Mouse (Mus musculus) intestine, embryonic 16.5 days (tissue): ENCODE data around the gene Esrrb. TPM values are rescaled to one million over a fixed set of nuclear protein-coding genes. Genes with fewer than 3 reads are reported as not detected.
A peak's percentile ranks its signal among the peaks of the same experiment; 100 is the strongest.

Experiments used
- ATAC-seq: fragments of 200-750 bp; cut with Nextera tagmentation; 2 replicates; pipeline ENCODE4 v1.8.0; 2017; ENCODE audit warnings: moderate TSS enrichment, moderate library complexity
- H3K27ac ChIP-seq: fragments of 300-500 bp; sonication (generic); 2 replicates; pipeline ENCODE4 v1.5.1; 2014; ENCODE audit warnings: mild to moderate bottlenecking, low read length
- H3K27me3 ChIP-seq: fragments of 300-500 bp; sonication (generic); replicated peaks from 2 replicates; pipeline ENCODE4 v1.6.1; 2014; ENCODE audit warnings: low read length, control low read depth, mixed read lengths; ENCODE audit not compliant: control insufficient read depth, insufficient read depth
- H3K36me3 ChIP-seq: fragments of 300-500 bp; sonication (generic); 2 replicates; pipeline ENCODE4 v1.6.1; 2014; ENCODE audit warnings: low read length, control low read depth; ENCODE audit not compliant: control insufficient read depth, insufficient read depth
- H3K4me1 ChIP-seq: fragments of 300-500 bp; sonication (generic); 2 replicates; pipeline ENCODE4 v1.6.1; 2014; ENCODE audit warnings: low read length, control low read depth, mixed read lengths; ENCODE audit not compliant: control insufficient read depth, insufficient read depth
- H3K4me2 ChIP-seq: fragments of 300-500 bp; sonication (generic); 2 replicates; pipeline ENCODE4 v1.6.1; 2014; ENCODE audit warnings: low read depth, low read length, control low read depth
- H3K4me3 ChIP-seq: fragments of 300-500 bp; sonication (generic); 2 replicates; pipeline ENCODE4 v1.5.1; 2014; ENCODE audit warnings: mild to moderate bottlenecking, low read length
- H3K9ac ChIP-seq: fragments of 300-500 bp; sonication (generic); 2 replicates; pipeline ENCODE4 v1.6.1; 2014; ENCODE audit warnings: low read depth, low read length
- H3K9me3 ChIP-seq: fragments of 300-500 bp; sonication (generic); 2 replicates; pipeline ENCODE4 v1.6.1; 2016; ENCODE audit warnings: low read length, control low read depth; ENCODE audit not compliant: control insufficient read depth
- WGBS: fragments of 180-500 bp; shearing (Covaris S2); extraction: QIAGEN DNeasy Blood & Tissue Kit; methylation state at CpG from one replicate; pipeline ENCODE4 v1.1.7; 2014; 5-methylcytosine and 5-hydroxymethylcytosine counted together
- polyA plus RNA-seq: library from polyadenylated mRNA; unstranded; fragments of >200 nt; fragmentation: Nextera tagmentation; extraction: Ambion mirVana; gene quantifications from 2 replicates; pipeline ENCODE4 v1.2.1, GENCODE M21; 2015

Gene Esrrb
- 0.36 and 0.39 TPM in 2 replicates for polyA plus RNA-seq

DNA sequence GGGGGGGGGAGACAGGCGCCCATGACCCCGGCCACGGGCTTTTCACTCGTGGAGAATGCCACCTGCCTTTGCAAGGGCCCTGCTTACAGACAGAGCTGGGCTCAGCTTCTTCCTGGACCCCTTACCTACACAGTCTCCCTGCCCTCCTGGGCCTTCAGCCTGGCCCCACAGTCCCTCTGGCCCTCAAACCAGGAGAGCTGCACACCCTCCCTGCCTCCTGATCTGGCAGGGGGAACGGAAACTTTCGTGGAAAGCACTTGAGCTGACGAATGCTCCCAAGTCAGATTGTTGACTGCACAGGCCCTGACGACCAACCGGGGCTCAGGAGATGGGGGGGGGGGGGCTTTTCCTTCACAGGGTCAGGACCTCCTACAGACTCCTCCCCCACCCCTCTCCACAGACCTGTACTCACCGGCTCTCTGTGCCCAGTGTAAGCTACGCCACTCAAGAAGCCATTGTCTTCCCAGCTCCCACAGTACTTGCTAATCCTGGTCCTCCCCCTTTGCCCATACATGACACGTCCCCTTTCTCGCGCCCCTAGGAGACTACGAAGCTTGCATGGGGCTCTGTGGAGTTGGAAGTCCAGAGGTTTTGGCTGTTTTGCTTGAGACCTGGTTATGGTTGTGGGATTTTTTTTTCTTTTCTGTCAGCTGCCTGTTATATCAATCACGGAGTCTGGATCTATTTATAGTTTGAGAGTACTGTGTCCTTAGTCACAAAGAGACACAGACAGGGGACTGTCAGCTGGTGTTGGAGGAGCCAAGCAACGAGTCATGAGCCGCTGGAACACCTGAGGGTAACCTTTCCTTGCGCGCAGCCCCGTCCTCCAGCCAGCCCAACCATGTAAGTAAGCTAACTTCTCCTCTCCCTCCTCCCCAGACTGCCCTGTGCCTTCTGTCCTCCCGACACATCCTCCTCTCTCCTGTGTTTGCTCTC, at the start of gene Esrrb:
Esrrb (plus strand) TSS at position 422 of the 936 bp plus-strand sequence.
- peak; percentile 38; the same call in 1 of the 2 replicates for ATAC-seq
- Histone ChIP-seq H3K9me3 (no peaks in the 10 kb centered on the region), H3K4me1 (peaks cover 4% of the 10 kb centered on the region; the same call in 1 of the 2 replicates), H3K4me3 (no peak within 1 kb of the TSS), H3K4me2 (peak within 1 kb of the TSS; percentile 5; the same call in 1 of the 2 replicates), H3K9ac (no peak within 1 kb of the TSS), H3K27me3 (no peaks in the 10 kb centered on the region), H3K27ac (no peak within 1 kb of the TSS), H3K36me3 (no peaks in the 10 kb centered on the region)
- 22% methylated on average over 22 of the region's 22 CpGs for WGBS

- H3K9ac ChIP-seq: no peak overlapping the region
- H3K4me3 ChIP-seq: no peak overlapping the region
- 11% methylated on average over 12 of the region's 12 CpGs for WGBS
These were observed 40.3 kb upstream of the Esrrb start for GRCm38 (mm10) chr12:86320629-86321028.

DNA sequence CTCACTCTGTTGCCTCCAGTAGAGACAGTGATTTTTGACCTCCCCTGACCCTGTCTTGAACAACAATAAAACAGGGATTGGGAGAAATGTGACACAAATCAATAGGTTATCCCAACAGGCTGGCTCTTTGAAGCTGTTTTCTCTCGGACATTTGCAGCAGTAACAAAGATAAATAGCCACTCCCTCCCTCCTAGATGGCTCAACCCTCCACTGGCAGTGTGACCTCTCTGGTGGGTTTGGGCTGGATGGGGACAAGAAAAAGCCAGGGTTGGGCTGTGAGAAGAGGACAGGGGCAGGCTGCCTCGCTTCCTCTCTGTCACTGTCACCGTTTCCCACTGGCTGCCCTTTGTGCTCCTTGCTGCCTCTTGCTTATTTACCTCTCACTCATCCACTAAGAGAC, 36.6 kb upstream of the Esrrb start:
- Histone ChIP-seq H3K36me3 (no peaks in the 10 kb centered on the region), H3K27ac (no peak overlapping the region), H3K9me3 (no peaks in the 10 kb centered on the region), H3K4me2 (no peak overlapping the region), H3K9ac (no peak overlapping the region), H3K4me1 (0 out of 2 replicates have a peak, but pooled peaks cover 4% of the 10 kb centered on the region), H3K4me3 (no peak overlapping the region), H3K27me3 (no peaks in the 10 kb centered on the region)
- 22% methylated on average over 3 of the region's 3 CpGs for WGBS
- ATAC-seq: no peak

More at GRCm38 (mm10) chr12:86320629-86321028, 40.3 kb upstream of the Esrrb start:
- Histone ChIP-seq H3K4me1 (0 out of 2 replicates have a peak, but pooled peaks cover 4% of the 10 kb centered on the region), H3K36me3 (no peaks in the 10 kb centered on the region), H3K4me2 (peak overlapping the region; percentile 21), H3K9me3 (no peaks in the 10 kb centered on the region), H3K27ac (no peak overlapping the region), H3K27me3 (no peaks in the 10 kb centered on the region)
- no peak for ATAC-seq

DNA sequence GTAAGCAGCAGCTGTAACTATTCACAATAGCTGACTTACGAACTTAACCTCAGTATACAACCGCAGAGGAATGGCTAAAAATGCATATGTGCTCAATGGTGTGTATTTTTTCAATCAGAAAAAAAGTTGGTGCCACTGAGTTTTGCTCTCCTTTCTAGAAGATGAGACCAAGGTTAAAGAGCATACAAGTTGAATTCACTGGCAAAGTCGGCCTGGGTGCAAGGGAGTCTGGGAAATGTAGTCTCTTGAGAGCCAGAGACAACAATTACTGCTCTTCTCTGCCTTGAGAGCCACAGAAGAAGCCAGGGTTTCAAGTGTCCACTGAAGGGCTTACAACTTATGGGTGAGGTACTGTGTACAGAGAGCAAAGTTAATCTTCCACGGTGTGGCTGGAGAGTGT, 31.1 kb upstream of the Esrrb start:
- no peak overlapping the region for H3K9ac ChIP-seq
- H3K4me2 ChIP-seq: no peak overlapping the region
- ATAC-seq: no peak
- H3K27me3 ChIP-seq: no peaks in the 10 kb centered on the region
- H3K4me3 ChIP-seq: no peak overlapping the region
- H3K9me3 ChIP-seq: no peaks in the 10 kb centered on the region
- 44% methylated on average over 4 of the region's 4 CpGs for WGBS
- no peaks in the 10 kb centered on the region for H3K36me3 ChIP-seq
- H3K4me1 ChIP-seq: no peaks in the 10 kb centered on the region
- no peak overlapping the region for H3K27ac ChIP-seq

DNA sequence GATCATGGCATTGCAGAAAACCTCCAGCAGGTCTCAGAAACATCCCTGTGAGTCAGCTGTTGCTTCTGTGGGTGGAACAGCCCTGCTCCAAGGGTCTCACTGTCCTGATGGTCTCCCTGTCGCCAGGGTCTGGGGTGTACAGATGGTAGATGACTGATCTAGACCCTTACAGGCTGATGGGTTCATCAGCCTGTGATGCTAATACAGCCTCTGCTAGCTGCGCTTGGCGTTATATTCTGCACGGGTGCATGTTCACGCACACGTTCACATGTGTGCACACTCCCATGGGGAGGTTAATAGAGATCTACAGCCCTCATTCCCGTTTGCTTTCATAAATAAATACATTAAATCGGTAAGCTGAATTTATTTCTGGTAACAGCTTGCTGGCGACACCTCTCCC, 30.2 kb upstream of the Esrrb start:
- no peak overlapping the region for H3K4me2 ChIP-seq
- H3K36me3 ChIP-seq: no peaks in the 10 kb centered on the region
- WGBS: 86% methylated on average over 9 of the region's 9 CpGs
- H3K27me3 ChIP-seq: no peaks in the 10 kb centered on the region
- H3K9ac ChIP-seq: no peak overlapping the region
- H3K4me1 ChIP-seq: no peaks in the 10 kb centered on the region
- H3K9me3 ChIP-seq: no peaks in the 10 kb centered on the region
- no peak overlapping the region for H3K27ac ChIP-seq
- no peak for ATAC-seq
- no peak overlapping the region for H3K4me3 ChIP-seq

DNA sequence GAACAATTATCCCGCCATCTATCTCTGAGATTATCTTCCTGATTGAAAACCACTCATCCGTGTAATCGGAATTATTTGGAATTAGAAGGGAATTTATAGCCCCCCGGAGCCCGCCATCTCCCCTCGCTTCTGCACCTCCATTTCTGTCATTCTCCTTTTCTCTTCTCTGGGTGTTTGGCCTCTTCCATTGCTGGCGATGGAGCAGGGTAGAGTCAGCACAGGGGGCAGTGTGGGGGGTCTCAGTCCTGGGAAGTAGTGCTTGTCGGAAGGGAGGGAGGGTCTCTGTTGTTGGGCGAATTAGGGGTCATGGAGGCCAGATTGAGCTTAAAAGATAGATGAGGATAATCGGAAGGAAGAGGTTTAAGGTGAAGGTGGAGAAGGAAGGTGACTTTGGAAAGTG, 29.7 kb upstream of the Esrrb start:
- no peaks in the 10 kb centered on the region for H3K4me1 ChIP-seq
- no peak overlapping the region for H3K4me2 ChIP-seq
- no peak overlapping the region for H3K27ac ChIP-seq
- no peaks in the 10 kb centered on the region for H3K27me3 ChIP-seq
- H3K4me3 ChIP-seq: no peak overlapping the region
- WGBS: 73% methylated on average over 10 of the region's 10 CpGs
- no peaks in the 10 kb centered on the region; the same call in 1 of the 2 replicates for H3K9me3 ChIP-seq
- no peak for ATAC-seq
- no peaks in the 10 kb centered on the region for H3K36me3 ChIP-seq
- no peak overlapping the region for H3K9ac ChIP-seq

DNA sequence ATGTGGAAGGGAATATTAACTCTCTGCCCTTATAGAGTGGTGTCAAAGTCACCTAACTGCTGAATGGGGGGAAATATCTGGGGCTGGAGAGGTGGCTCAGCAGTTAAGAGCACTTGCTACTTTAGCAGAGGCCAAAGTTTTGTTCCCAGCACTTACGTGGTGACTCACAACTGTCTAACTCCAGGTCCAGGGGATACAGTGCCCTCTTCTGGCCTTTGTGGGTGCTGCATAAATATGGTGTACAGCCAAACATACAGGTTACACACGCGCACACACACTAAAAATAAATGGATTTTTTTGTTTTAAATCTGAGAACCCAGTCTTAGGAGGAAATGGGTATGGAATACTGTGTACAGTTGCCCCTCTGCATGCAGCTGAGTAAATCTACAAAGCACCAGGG, 24.7 kb upstream of the Esrrb start:
- H3K9me3 ChIP-seq: no peaks in the 10 kb centered on the region; the same call in 1 of the 2 replicates
- ATAC-seq: no peak
- WGBS: 95% methylated on average over 3 of the region's 3 CpGs
- no peak overlapping the region for H3K4me3 ChIP-seq
- H3K4me2 ChIP-seq: no peak overlapping the region
- no peak overlapping the region for H3K9ac ChIP-seq
- H3K4me1 ChIP-seq: no peaks in the 10 kb centered on the region
- H3K27ac ChIP-seq: no peak overlapping the region
- no peaks in the 10 kb centered on the region for H3K36me3 ChIP-seq
- H3K27me3 ChIP-seq: no peaks in the 10 kb centered on the region

DNA sequence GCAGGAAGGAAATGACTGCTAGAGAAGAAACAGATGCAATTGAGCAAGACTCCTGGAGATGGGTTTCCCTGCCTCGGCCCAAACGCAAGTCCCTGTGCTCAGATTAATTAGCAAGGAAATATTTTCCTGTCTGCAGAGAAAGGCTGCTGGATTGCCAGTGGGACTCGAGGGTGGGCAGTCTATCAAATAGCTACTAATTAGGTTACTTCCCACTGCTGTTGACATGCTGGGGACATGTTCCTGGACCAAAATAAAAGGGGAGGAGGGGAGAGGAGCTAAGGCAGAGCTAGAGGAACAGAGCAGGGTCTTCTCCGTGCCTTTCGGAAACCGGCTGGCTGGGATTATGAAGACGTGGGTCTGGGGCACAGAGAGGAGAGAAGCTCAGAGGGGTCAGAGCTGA, 24.0 kb upstream of the Esrrb start:
- no peak overlapping the region for H3K4me2 ChIP-seq
- no peaks in the 10 kb centered on the region for H3K36me3 ChIP-seq
- no peaks in the 10 kb centered on the region; the same call in 1 of the 2 replicates for H3K9me3 ChIP-seq
- WGBS: 41% methylated on average over 7 of the region's 7 CpGs
- H3K27ac ChIP-seq: no peak overlapping the region
- H3K27me3 ChIP-seq: no peaks in the 10 kb centered on the region
- ATAC-seq: no peak
- H3K4me3 ChIP-seq: no peak overlapping the region
- H3K4me1 ChIP-seq: no peaks in the 10 kb centered on the region
- no peak overlapping the region for H3K9ac ChIP-seq

DNA sequence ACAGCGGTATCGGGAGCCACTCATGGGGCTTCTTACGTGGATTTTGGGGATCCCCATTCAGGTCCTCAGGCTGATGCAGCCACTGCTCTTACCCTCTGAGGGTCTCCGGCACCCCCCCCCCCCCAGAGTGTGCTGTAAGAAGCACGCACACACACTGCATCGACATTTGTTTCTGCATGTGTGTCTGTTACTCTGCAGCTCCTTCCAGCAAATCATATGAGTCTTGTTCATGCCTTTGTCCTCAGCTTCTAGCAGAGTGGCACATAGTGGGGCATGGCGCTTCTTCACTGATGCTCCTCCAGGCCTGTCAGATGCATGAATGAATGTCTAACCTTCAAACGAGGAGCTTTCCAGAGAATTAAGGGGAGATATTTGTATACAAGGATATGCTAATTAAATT, 11.4 kb upstream of the Esrrb start:
- Histone ChIP-seq H3K27me3 (no peaks in the 10 kb centered on the region), H3K4me1 (no peaks in the 10 kb centered on the region), H3K9ac (no peak overlapping the region), H3K27ac (no peak overlapping the region), H3K36me3 (no peaks in the 10 kb centered on the region), H3K4me2 (no peak overlapping the region), H3K4me3 (no peak overlapping the region), H3K9me3 (no peaks in the 10 kb centered on the region)
- WGBS: 77% methylated on average over 8 of the region's 8 CpGs
- ATAC-seq: no peak
